Mouse (Mus musculus) ES-Bruce4 (cell line): Measurements from ENCODE around the gene Nr2e3.

Experiments
- CTCF ChIP-seq: IDR thresholded peaks from one replicate; pipeline ENCODE4 v1.8.1; 2011; ENCODE audit warnings: low read depth, low read length
- EP300 ChIP-seq: IDR thresholded peaks from 2 replicates; pipeline ENCODE4 v1.6.1; 2011; ENCODE audit warnings: low read depth, low read length; ENCODE audit not compliant: insufficient read depth
- POLR2A ChIP-seq: IDR thresholded peaks from one replicate; pipeline ENCODE4 v1.8.1; 2011; ENCODE audit warnings: low read length; ENCODE audit not compliant: insufficient read depth

GRCm38 (mm10) chr9:59961201-59961955 is 919 bp upstream of the Nr2e3 start:
- TF ChIP-seq CTCF (no peak), POLR2A (no peak), EP300 (no peak)
